Mouse (Mus musculus): Measurements from ENCODE around the gene C2cd5.
A peak's percentile ranks its signal among the peaks of the same experiment; 100 is the strongest.

C2cd5 gene

GRCm38 (mm10) chr6:143115011-143115445, 15.1 kb upstream of the C2cd5 start:
- no peak for DNase-seq

GRCm38 (mm10) chr6:143114556-143114955, 14.6 kb upstream of the C2cd5 start:
- DNase-seq, result peak; percentile 65

GRCm38 (mm10) chr6:143110371-143110770, 10.4 kb upstream of the C2cd5 start:
- DNase-seq, result no peak

- no peak for DNase-seq
Measured at GRCm38 (mm10) chr6:143109622-143110218, 9.8 kb upstream of the C2cd5 start.

- no peak for DNase-seq
Measured at GRCm38 (mm10) chr6:143108031-143108430, 8.1 kb upstream of the C2cd5 start.

GRCm38 (mm10) chr6:143107611-143108010, 7.7 kb upstream of the C2cd5 start:
- DNase-seq, result no peak

- no peak for DNase-seq
Measured at GRCm38 (mm10) chr6:143105766-143106165, 5.8 kb upstream of the C2cd5 start.

GRCm38 (mm10) chr6:143103981-143104680, 4.2 kb upstream of the C2cd5 start:
- DNase-seq, result no peak

GRCm38 (mm10) chr6:143100478-143101115, 656 bp upstream of the C2cd5 start:
- DNase-seq, result no peak

GRCm38 (mm10) chr6:143099281-143099680, 660 bp downstream of the C2cd5 start:
- DNase-seq, result peak; percentile 40

- DNase-seq, result no peak
Measured at GRCm38 (mm10) chr6:143095126-143095525, 4.8 kb downstream of the C2cd5 start.

- no peak for DNase-seq
Measured at GRCm38 (mm10) chr6:143092856-143093255, 7.1 kb downstream of the C2cd5 start.

GRCm38 (mm10) chr6:143091076-143091475, 8.9 kb downstream of the C2cd5 start:
- no peak for DNase-seq

- DNase-seq, result no peak
Measured at GRCm38 (mm10) chr6:143087332-143087731, 12.6 kb downstream of the C2cd5 start.

- no peak for DNase-seq
Measured at GRCm38 (mm10) chr6:143085898-143086297, 14.0 kb downstream of the C2cd5 start.

GRCm38 (mm10) chr6:143084314-143085025, 15.5 kb downstream of the C2cd5 start:
- DNase-seq, result no peak

- DNase-seq, result no peak
Measured at GRCm38 (mm10) chr6:143081479-143082106, 18.3 kb downstream of the C2cd5 start.

GRCm38 (mm10) chr6:143080774-143081173, 19.2 kb downstream of the C2cd5 start:
- DNase-seq, result no peak

- no peak for DNase-seq
Measured at GRCm38 (mm10) chr6:143079126-143079525, 20.8 kb downstream of the C2cd5 start.

GRCm38 (mm10) chr6:143076461-143076860, 23.5 kb downstream of the C2cd5 start:
- DNase-seq, result no peak

GRCm38 (mm10) chr6:143073914-143074313, 26.0 kb downstream of the C2cd5 start:
- no peak for DNase-seq

GRCm38 (mm10) chr6:143073476-143073875, 26.5 kb downstream of the C2cd5 start:
- no peak for DNase-seq

All from lung, postnatal 10 days (tissue).